Mouse (Mus musculus): ENCODE data around the gene Fam114a2. TPM values are rescaled to one million over a fixed set of nuclear protein-coding genes. Genes with fewer than 3 reads are reported as not detected.

Fam114a2 gene
- polyA plus RNA-seq, 1 experiment from 2014 or later: 62.4 TPM

GRCm38 (mm10) chr11:57445237-57445962 is 73.0 kb downstream of the Fam114a2 start:
- H3K27me3 ChIP-seq (ENCODE audit: control insufficient read depth, insufficient read depth, low read length): no peaks in the 10 kb centered on the region

GRCm38 (mm10) chr11:57434153-57434552 is 84.3 kb downstream of the Fam114a2 start:
- no peaks in the 10 kb centered on the region for H3K27me3 ChIP-seq (ENCODE audit: control insufficient read depth, insufficient read depth, low read length)
- H3K4me1 ChIP-seq (ENCODE audit: control insufficient read depth, insufficient read depth, low read length): no peaks in the 10 kb centered on the region
- whole genome bisulfite sequencing: 15% methylated on average over 1 of the region's 1 CpGs
- H3K9ac ChIP-seq (replicated peaks; ENCODE audit: low read length): no peak overlapping the region
- no peak overlapping the region for H3K4me2 ChIP-seq (ENCODE audit: low read length)
- DNase-seq (peak; percentile 35), ATAC-seq (ENCODE audit: low FRiP score, low TSS enrichment) (no peak)
- H3K9me3 ChIP-seq (ENCODE audit: control insufficient read depth, low read length): no peaks in the 10 kb centered on the region
- H3K36me3 ChIP-seq (ENCODE audit: control insufficient read depth, insufficient read depth, low read length): no peaks in the 10 kb centered on the region
- no peak overlapping the region for H3K4me3 ChIP-seq (replicated peaks; ENCODE audit: low read depth, low read length)
- no peak overlapping the region for H3K27ac ChIP-seq (replicated peaks; ENCODE audit: low read depth, low read length)

More at GRCm38 (mm10) chr11:57445237-57445962, 73.0 kb downstream of the Fam114a2 start:
- DNase-seq (no peak), ATAC-seq (ENCODE audit: low FRiP score, low TSS enrichment) (no peak)
- Histone ChIP-seq H3K4me2 (ENCODE audit: low read length) (no peak overlapping the region), H3K4me1 (ENCODE audit: control insufficient read depth, insufficient read depth, low read length) (no peaks in the 10 kb centered on the region), H3K9me3 (ENCODE audit: control insufficient read depth, low read length) (no peaks in the 10 kb centered on the region), H3K27ac (replicated peaks; ENCODE audit: low read depth, low read length) (no peak overlapping the region), H3K36me3 (ENCODE audit: control insufficient read depth, insufficient read depth, low read length) (no peaks in the 10 kb centered on the region), H3K9ac (replicated peaks; ENCODE audit: low read length) (no peak overlapping the region), H3K4me3 (replicated peaks; ENCODE audit: low read depth, low read length) (no peak overlapping the region)
- 85% methylated on average over 6 of the region's 6 CpGs for WGBS

Other genes with a start within 250 kb of the Fam114a2 start
- gene Mfap3, start within 50 bp of the Fam114a2 start, polyA plus RNA-seq (2014; fragmentation: Nextera tagmentation; extraction: Ambion mirVana): 53.4 and 68.1 TPM in 2 replicates
- 10.1 and 11.6 TPM in 2 replicates for gene Galnt10, start 126.8 kb upstream of the Fam114a2 start, polyA plus RNA-seq (2014; fragmentation: Nextera tagmentation; extraction: Ambion mirVana)